Mouse (Mus musculus): ENCODE data around the gene Arhgef12. TPM values are rescaled to one million over a fixed set of nuclear protein-coding genes. Genes with fewer than 3 reads are reported as not detected.

Gene Arhgef12
- polyA plus RNA-seq, 1 experiment = 63.4 TPM

GRCm38 (mm10) chr9:43093803-43094202 lies 13.2 kb downstream of the Arhgef12 start:
- Histone ChIP-seq H3K4me1 (ENCODE audit: control insufficient read depth, insufficient read depth, low read length) (peaks cover 15% of the 10 kb centered on the region), H3K4me3 (ENCODE audit: insufficient read depth, low read length) (no peak overlapping the region), H3K27ac (ENCODE audit: insufficient read depth, low read length) (no peak overlapping the region)
- TF ChIP-seq POLR2A (IDR thresholded peaks at IDR 0.05; ENCODE audit: extremely low read depth, insufficient read depth, low read length) (no peak), CTCF (IDR thresholded peaks at IDR 0.05; ENCODE audit: extremely low read depth, insufficient read depth, low read length) (no peak)

GRCm38 (mm10) chr9:43085686-43086285 lies 21.3 kb downstream of the Arhgef12 start:
- TF ChIP-seq POLR2A (IDR thresholded peaks at IDR 0.05; ENCODE audit: extremely low read depth, insufficient read depth, low read length) = no peak
- TF ChIP-seq CTCF (IDR thresholded peaks at IDR 0.05; ENCODE audit: extremely low read depth, insufficient read depth, low read length) = no peak
- H3K27ac ChIP-seq (ENCODE audit: insufficient read depth, low read length) = no peak overlapping the region
- H3K4me3 ChIP-seq (ENCODE audit: insufficient read depth, low read length) = no peak overlapping the region
- H3K4me1 ChIP-seq (ENCODE audit: control insufficient read depth, insufficient read depth, low read length) = no peaks in the 10 kb centered on the region; the same call in 1 of the 2 replicates

GRCm38 (mm10) chr9:43084496-43085362 lies 22.3 kb downstream of the Arhgef12 start:
- TF ChIP-seq CTCF (IDR thresholded peaks at IDR 0.05; ENCODE audit: extremely low read depth, insufficient read depth, low read length) (no peak), POLR2A (IDR thresholded peaks at IDR 0.05; ENCODE audit: extremely low read depth, insufficient read depth, low read length) (no peak)
- Histone ChIP-seq H3K4me1 (ENCODE audit: control insufficient read depth, insufficient read depth, low read length) (no peaks in the 10 kb centered on the region; the same call in 1 of the 2 replicates), H3K4me3 (ENCODE audit: insufficient read depth, low read length) (no peak overlapping the region), H3K27ac (ENCODE audit: insufficient read depth, low read length) (no peak overlapping the region)

GRCm38 (mm10) chr9:43083441-43084055 lies 23.5 kb downstream of the Arhgef12 start:
- no peak overlapping the region for H3K27ac ChIP-seq (ENCODE audit: insufficient read depth, low read length)
- H3K4me1 ChIP-seq (ENCODE audit: control insufficient read depth, insufficient read depth, low read length) = no peaks in the 10 kb centered on the region; the same call in 1 of the 2 replicates
- no peak for TF ChIP-seq POLR2A (IDR thresholded peaks at IDR 0.05; ENCODE audit: extremely low read depth, insufficient read depth, low read length)
- TF ChIP-seq CTCF (IDR thresholded peaks at IDR 0.05; ENCODE audit: extremely low read depth, insufficient read depth, low read length) = no peak
- H3K4me3 ChIP-seq (ENCODE audit: insufficient read depth, low read length) = no peak overlapping the region

GRCm38 (mm10) chr9:43078711-43079110 lies 28.3 kb downstream of the Arhgef12 start:
- TF ChIP-seq POLR2A (IDR thresholded peaks at IDR 0.05; ENCODE audit: extremely low read depth, insufficient read depth, low read length) = no peak
- Histone ChIP-seq H3K4me3 (ENCODE audit: insufficient read depth, low read length) (no peak overlapping the region), H3K27ac (ENCODE audit: insufficient read depth, low read length) (no peak overlapping the region), H3K4me1 (ENCODE audit: control insufficient read depth, insufficient read depth, low read length) (no peaks in the 10 kb centered on the region)

GRCm38 (mm10) chr9:43076163-43076562 lies 30.9 kb downstream of the Arhgef12 start:
- Histone ChIP-seq H3K27ac (ENCODE audit: insufficient read depth, low read length) (no peak overlapping the region), H3K4me1 (ENCODE audit: control insufficient read depth, insufficient read depth, low read length) (peaks cover 2% of the 10 kb centered on the region), H3K4me3 (ENCODE audit: insufficient read depth, low read length) (no peak overlapping the region)
- no peak for TF ChIP-seq CTCF (IDR thresholded peaks at IDR 0.05; ENCODE audit: extremely low read depth, insufficient read depth, low read length)
- no peak for TF ChIP-seq POLR2A (IDR thresholded peaks at IDR 0.05; ENCODE audit: extremely low read depth, insufficient read depth, low read length)

- H3K27ac ChIP-seq (ENCODE audit: insufficient read depth, low read length) = no peak overlapping the region
- H3K4me1 ChIP-seq (ENCODE audit: control insufficient read depth, insufficient read depth, low read length) = peaks cover 2% of the 10 kb centered on the region
- TF ChIP-seq POLR2A (IDR thresholded peaks at IDR 0.05; ENCODE audit: extremely low read depth, insufficient read depth, low read length) (no peak), CTCF (IDR thresholded peaks at IDR 0.05; ENCODE audit: extremely low read depth, insufficient read depth, low read length) (no peak)
- H3K4me3 ChIP-seq (ENCODE audit: insufficient read depth, low read length) = no peak overlapping the region
Measured at GRCm38 (mm10) chr9:43074611-43075010, 32.4 kb downstream of the Arhgef12 start.

GRCm38 (mm10) chr9:43071741-43072140 lies 35.3 kb downstream of the Arhgef12 start:
- H3K4me1 ChIP-seq (ENCODE audit: control insufficient read depth, insufficient read depth, low read length) = peaks cover 4% of the 10 kb centered on the region
- H3K4me3 ChIP-seq (ENCODE audit: insufficient read depth, low read length) = no peak overlapping the region
- H3K27ac ChIP-seq (ENCODE audit: insufficient read depth, low read length) = no peak overlapping the region
- TF ChIP-seq POLR2A (IDR thresholded peaks at IDR 0.05; ENCODE audit: extremely low read depth, insufficient read depth, low read length) (no peak), CTCF (IDR thresholded peaks at IDR 0.05; ENCODE audit: extremely low read depth, insufficient read depth, low read length) (no peak)

- H3K4me3 ChIP-seq (ENCODE audit: insufficient read depth, low read length) = no peak overlapping the region
- TF ChIP-seq CTCF (IDR thresholded peaks at IDR 0.05; ENCODE audit: extremely low read depth, insufficient read depth, low read length) (no peak), POLR2A (IDR thresholded peaks at IDR 0.05; ENCODE audit: extremely low read depth, insufficient read depth, low read length) (no peak)
- H3K27ac ChIP-seq (ENCODE audit: insufficient read depth, low read length) = no peak overlapping the region
- H3K4me1 ChIP-seq (ENCODE audit: control insufficient read depth, insufficient read depth, low read length) = peaks cover 4% of the 10 kb centered on the region
Measured at GRCm38 (mm10) chr9:43071176-43071575, 35.9 kb downstream of the Arhgef12 start.

Data from cortical plate, adult 2 months (tissue).